Mouse (Mus musculus): ENCODE measurements at regions not wholly inside any gene's neighbourhood (a gene's known extent, or its start where the extent isn't known, plus 50 kb on each side); places are given as distances from the start of the nearest gene placed in this dataset.

DNA sequence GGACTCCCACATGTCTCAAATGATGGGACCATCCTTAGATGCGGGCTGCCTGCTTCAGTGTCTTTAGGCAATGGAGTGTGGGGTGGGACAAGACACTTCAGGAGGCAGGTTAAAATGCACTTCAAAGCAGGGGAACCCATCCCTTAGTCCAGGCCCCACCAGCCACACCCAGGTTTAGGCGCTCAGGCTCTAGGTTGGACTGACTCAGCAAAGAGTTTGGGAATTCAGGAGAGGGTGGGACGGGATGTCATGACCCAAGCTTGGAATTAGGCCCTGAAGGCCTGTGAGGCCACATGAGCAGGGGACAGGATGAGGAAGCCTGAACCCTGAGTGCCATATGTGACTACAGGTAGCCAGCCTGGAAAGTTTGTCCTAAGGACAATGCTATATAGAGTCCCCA, 85.6 kb upstream of the Nkx1-1 start:
- Histone ChIP-seq H3K4me3 (replicated peaks; ENCODE audit: low read depth, low read length) (no peak overlapping the region), H3K27me3 (ENCODE audit: insufficient read depth, low read length) (no peaks in the 10 kb centered on the region)
- 91% methylated on average over 3 of the region's 3 CpGs for WGBS

DNA sequence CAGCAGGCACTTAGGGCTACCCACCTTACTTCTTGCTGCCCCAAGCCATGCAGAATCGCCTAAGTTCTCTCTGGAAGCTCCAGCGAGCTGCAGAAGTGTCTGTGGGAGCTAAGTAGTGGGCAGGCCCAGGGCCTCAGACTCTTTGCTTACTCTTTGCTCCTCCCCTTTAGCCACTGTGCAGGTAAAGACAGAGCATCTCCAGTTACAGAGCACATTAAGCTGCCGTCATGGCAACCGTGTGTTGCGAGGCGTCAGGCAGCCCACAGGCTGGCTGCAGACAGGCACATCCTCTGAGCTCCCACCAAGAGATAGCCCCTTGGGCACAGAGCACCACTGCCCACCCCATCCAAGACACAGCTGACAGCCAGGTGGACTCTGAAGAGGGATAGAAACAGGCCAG, 85.1 kb upstream of the Nkx1-1 start:
- no peak overlapping the region for H3K27ac ChIP-seq
- H3K4me1 ChIP-seq (replicated peaks; ENCODE audit: insufficient read depth, low read length): no peaks in the 10 kb centered on the region
- no peaks in the 10 kb centered on the region for H3K36me3 ChIP-seq (ENCODE audit: insufficient read depth, low read length)
- H3K4me3 ChIP-seq (replicated peaks; ENCODE audit: low read depth, low read length): no peak overlapping the region
- DNase-seq (ENCODE audit: low spot score) (no peak), ATAC-seq (replicated peaks; ENCODE audit: low FRiP score, low read depth) (no peak; the same call in 1 of the 2 replicates)
- H3K4me2 ChIP-seq (ENCODE audit: low read length): no peak overlapping the region
- H3K9me3 ChIP-seq (replicated peaks; ENCODE audit: low read length): no peaks in the 10 kb centered on the region
- TF ChIP-seq CTCF (IDR thresholded peaks at IDR 0.05; ENCODE audit: low read depth): no peak
- no peaks in the 10 kb centered on the region for H3K27me3 ChIP-seq (ENCODE audit: insufficient read depth, low read length)
- 24% methylated on average over 6 of the region's 6 CpGs for WGBS
- no peak overlapping the region for H3K9ac ChIP-seq (ENCODE audit: low read depth, low read length)

More for the DNA sequence above, 85.6 kb upstream of the Nkx1-1 start:
- ATAC-seq (replicated peaks; ENCODE audit: low FRiP score, low read depth) (no peak), DNase-seq (ENCODE audit: low spot score) (no peak)
- Histone ChIP-seq H3K9me3 (replicated peaks; ENCODE audit: low read length) (no peaks in the 10 kb centered on the region), H3K4me2 (ENCODE audit: low read length) (no peak overlapping the region), H3K36me3 (ENCODE audit: insufficient read depth, low read length) (no peaks in the 10 kb centered on the region), H3K9ac (ENCODE audit: low read depth, low read length) (no peak overlapping the region), H3K4me1 (replicated peaks; ENCODE audit: insufficient read depth, low read length) (no peaks in the 10 kb centered on the region), H3K27ac (no peak overlapping the region)
- no peak for TF ChIP-seq CTCF (IDR thresholded peaks at IDR 0.05; ENCODE audit: low read depth)

DNA sequence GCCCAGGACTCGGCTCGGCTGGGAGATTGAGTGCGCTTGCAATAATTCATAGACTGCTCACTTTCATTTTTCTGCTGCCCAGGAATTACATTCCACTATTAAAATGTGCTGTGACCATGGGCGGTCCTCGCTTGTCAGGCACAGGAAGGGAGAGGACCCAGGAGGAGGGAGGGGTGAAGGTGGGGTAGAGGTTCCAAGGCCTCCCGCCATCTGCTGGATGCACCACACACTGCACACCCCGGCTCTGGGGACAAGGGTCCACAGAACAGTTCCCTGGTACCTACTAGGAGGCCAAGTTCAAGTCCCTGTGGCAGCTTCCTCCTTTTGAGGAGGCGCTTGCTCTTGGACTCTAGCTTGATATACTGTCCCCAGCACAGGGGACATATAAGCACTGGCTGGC, 83.8 kb upstream of the Nkx1-1 start:
- H3K9me3 ChIP-seq (replicated peaks; ENCODE audit: low read length): no peaks in the 10 kb centered on the region
- TF ChIP-seq CTCF (IDR thresholded peaks at IDR 0.05; ENCODE audit: low read depth): peak; percentile 39
- DNase-seq (ENCODE audit: low spot score): no peak
- H3K9ac ChIP-seq (ENCODE audit: low read depth, low read length): no peak overlapping the region
- H3K27ac ChIP-seq: no peak overlapping the region
- H3K4me2 ChIP-seq (ENCODE audit: low read length): no peak overlapping the region
- no peaks in the 10 kb centered on the region for H3K4me1 ChIP-seq (replicated peaks; ENCODE audit: insufficient read depth, low read length)
- H3K36me3 ChIP-seq (ENCODE audit: insufficient read depth, low read length): no peaks in the 10 kb centered on the region
- no peak overlapping the region for H3K4me3 ChIP-seq (replicated peaks; ENCODE audit: low read depth, low read length)
- H3K27me3 ChIP-seq (ENCODE audit: insufficient read depth, low read length): no peaks in the 10 kb centered on the region
- ATAC-seq (replicated peaks; ENCODE audit: low FRiP score, low read depth): no peak
- WGBS: 61% methylated on average over 8 of the region's 8 CpGs

DNA sequence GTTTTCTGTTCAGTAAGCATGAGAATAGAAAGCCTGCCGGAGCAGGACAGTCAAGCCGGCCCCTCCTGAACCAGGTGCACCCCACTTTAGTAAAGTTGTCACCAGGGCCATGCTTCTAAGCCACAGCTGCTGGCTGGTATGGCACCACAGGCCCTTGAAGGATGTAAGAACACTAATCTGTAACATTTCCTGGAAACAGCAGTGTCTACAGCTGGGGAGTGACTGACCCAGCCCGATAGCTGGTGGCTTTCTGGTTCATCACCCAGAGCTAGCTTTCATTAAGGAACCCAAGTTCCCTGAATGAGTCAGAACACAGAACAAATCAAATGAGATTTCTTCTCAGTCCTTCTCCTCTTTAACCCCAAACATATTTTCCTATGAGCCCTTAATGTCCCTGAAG, 82.4 kb upstream of the Nkx1-1 start:
- Histone ChIP-seq H3K4me3 (replicated peaks; ENCODE audit: low read depth, low read length) (no peak overlapping the region), H3K9ac (ENCODE audit: low read depth, low read length) (no peak overlapping the region)
- WGBS: 73% methylated on average over 3 of the region's 3 CpGs

DNA sequence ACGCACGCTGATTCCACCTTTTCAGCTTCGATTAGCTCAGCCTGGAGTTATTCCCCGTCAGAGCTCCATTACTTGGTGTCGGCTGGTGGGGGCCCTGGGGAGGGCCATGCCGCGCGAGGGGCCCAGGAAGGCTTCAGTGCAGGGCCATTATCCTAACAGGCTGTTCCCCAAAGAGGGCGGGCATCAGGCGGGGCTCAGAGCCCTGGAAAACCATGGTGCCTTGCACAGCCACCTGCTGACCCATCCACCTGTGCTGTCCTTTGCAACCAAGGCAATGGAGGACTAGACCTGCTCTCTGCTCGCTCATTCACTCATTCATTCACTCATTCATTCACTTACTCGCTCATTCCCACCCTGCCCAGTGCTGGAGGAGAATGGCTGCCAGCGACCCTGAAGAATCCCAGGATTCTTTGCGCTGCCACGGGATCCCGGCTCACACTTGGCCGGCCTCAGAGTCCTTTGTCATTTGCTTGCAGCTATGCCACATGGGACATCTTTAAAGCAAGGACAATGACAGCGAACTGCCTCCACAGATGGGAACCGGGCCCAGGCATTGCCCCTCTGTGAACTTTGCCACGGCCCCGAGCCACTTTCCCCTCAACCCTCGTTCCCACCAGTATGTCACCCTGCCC, 78.6 kb upstream of the Nkx1-1 start:
- WGBS: 57% methylated on average over 22 of the region's 22 CpGs
- ATAC-seq (replicated peaks; ENCODE audit: low FRiP score, low read depth) (no peak), DNase-seq (ENCODE audit: low spot score) (no peak)
- Histone ChIP-seq H3K9ac (ENCODE audit: low read depth, low read length) (no peak overlapping the region), H3K9me3 (replicated peaks; ENCODE audit: low read length) (no peaks in the 10 kb centered on the region), H3K4me1 (replicated peaks; ENCODE audit: insufficient read depth, low read length) (no peaks in the 10 kb centered on the region), H3K36me3 (ENCODE audit: insufficient read depth, low read length) (no peaks in the 10 kb centered on the region), H3K4me2 (ENCODE audit: low read length) (no peak overlapping the region), H3K27ac (no peak overlapping the region), H3K4me3 (replicated peaks; ENCODE audit: low read depth, low read length) (no peak overlapping the region), H3K27me3 (ENCODE audit: insufficient read depth, low read length) (no peaks in the 10 kb centered on the region)
- TF ChIP-seq CTCF (IDR thresholded peaks at IDR 0.05; ENCODE audit: low read depth): no peak

More for the DNA sequence above, 82.4 kb upstream of the Nkx1-1 start:
- H3K4me2 ChIP-seq (ENCODE audit: low read length): no peak overlapping the region
- H3K36me3 ChIP-seq (ENCODE audit: insufficient read depth, low read length): no peaks in the 10 kb centered on the region
- no peaks in the 10 kb centered on the region for H3K4me1 ChIP-seq (replicated peaks; ENCODE audit: insufficient read depth, low read length)
- DNase-seq (ENCODE audit: low spot score) (no peak), ATAC-seq (replicated peaks; ENCODE audit: low FRiP score, low read depth) (no peak)
- H3K27me3 ChIP-seq (ENCODE audit: insufficient read depth, low read length): no peaks in the 10 kb centered on the region
- no peak for TF ChIP-seq CTCF (IDR thresholded peaks at IDR 0.05; ENCODE audit: low read depth)
- H3K27ac ChIP-seq: no peak overlapping the region
- no peaks in the 10 kb centered on the region for H3K9me3 ChIP-seq (replicated peaks; ENCODE audit: low read length)

DNA sequence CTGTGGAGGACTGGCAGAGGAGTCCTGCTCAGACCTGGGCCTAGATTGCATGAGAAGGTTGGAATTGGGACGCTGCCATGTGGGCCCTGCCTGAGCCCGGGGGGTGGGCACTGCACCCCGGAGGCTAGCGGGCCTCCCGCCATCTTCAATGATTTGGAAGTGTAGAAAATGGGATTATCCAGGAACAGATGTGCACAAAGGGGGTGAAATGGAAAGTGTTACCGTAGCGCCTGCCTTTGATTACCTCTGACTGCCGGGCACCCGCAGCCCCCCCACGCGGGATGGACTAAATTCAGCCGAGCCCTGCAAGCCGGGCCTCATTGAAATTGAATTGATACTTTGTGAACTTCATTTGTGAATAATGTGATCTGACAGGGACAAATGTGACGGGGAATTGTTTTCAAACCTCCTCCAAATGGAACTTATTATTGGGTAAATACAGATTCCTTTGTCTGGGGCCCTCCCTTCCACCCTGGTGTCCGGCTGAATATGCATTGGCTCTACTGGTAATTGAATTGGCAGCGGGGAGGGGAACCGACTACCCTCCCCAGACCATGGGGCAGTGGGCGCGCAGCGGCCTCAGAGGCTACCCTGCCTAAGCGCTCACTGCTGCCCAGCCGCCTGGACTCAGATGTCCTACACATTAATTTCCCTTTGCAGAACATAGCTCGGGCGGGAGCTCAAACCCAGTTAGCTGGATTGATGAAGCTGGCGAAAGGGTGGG, 77.9 kb upstream of the Nkx1-1 start:
- ATAC-seq (replicated peaks; ENCODE audit: low FRiP score, low read depth): no peak
- no peak overlapping the region for H3K9ac ChIP-seq (ENCODE audit: low read depth, low read length)
- H3K9me3 ChIP-seq (replicated peaks; ENCODE audit: low read length): no peaks in the 10 kb centered on the region
- no peak overlapping the region for H3K27ac ChIP-seq
- 0 out of 2 replicates have a peak, but pooled peaks cover 2% of the 10 kb centered on the region for H3K27me3 ChIP-seq (ENCODE audit: insufficient read depth, low read length)
- no peaks in the 10 kb centered on the region for H3K36me3 ChIP-seq (ENCODE audit: insufficient read depth, low read length)
- no peak for TF ChIP-seq CTCF (IDR thresholded peaks at IDR 0.05; ENCODE audit: low read depth)
- no peak overlapping the region for H3K4me2 ChIP-seq (ENCODE audit: low read length)
- no peaks in the 10 kb centered on the region for H3K4me1 ChIP-seq (replicated peaks; ENCODE audit: insufficient read depth, low read length)
- H3K4me3 ChIP-seq (replicated peaks; ENCODE audit: low read depth, low read length): no peak overlapping the region
- DNase-seq (ENCODE audit: low spot score): no peak
- 69% methylated on average over 25 of the region's 25 CpGs for WGBS

Data from kidney, postnatal 0 days (tissue).